Mouse (Mus musculus) monocyte, adult 5-6 weeks (primary cell): ENCODE data around the gene Ttyh3. TPM values are rescaled to one million over a fixed set of nuclear protein-coding genes. Genes with fewer than 3 reads are reported as not detected.
A peak's percentile ranks its signal among the peaks of the same experiment; 100 is the strongest.

Experiments used
- ATAC-seq: fragments of 153-309, 156-312 bp; replicated peaks from 2 replicates; pipeline ENCODE4 v1.8.0; 2017; ENCODE audit warnings: mild to moderate bottlenecking; ENCODE audit not compliant: low TSS enrichment, insufficient number of reproducible peaks, severe bottlenecking, poor library complexity, low FRiP score
- total RNA-seq: library from RNA; stranded (forward); fragments of 200-1000, 200-491, 200-594 nt; gene quantifications from 3 replicates; pipeline ENCODE4 v1.2.3, GENCODE M21; 2017

Gene Ttyh3
- total RNA-seq, 1 experiment from 2014 or later, result 12.6 TPM

DNA sequence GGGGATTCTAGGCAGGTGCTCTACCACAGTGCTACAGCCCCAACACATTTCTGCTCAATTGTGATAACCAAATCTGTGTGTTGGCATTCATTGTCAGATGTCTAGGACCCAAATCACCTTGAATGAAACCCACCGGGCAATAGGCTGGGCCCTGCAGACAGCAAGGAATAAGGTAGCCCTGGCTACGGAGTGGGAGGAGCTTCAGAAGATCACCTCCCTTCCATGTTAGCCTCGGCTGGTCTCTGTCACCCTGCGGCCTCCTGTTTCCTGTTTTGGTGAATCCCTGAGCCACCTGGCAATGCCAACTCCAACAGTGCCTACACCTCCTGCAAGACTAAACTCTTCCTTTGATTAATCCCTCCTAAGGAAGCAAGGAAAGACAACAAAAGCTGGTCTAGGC lies 51.0 kb downstream of the Ttyh3 start:
- no peak for ATAC-seq

DNA sequence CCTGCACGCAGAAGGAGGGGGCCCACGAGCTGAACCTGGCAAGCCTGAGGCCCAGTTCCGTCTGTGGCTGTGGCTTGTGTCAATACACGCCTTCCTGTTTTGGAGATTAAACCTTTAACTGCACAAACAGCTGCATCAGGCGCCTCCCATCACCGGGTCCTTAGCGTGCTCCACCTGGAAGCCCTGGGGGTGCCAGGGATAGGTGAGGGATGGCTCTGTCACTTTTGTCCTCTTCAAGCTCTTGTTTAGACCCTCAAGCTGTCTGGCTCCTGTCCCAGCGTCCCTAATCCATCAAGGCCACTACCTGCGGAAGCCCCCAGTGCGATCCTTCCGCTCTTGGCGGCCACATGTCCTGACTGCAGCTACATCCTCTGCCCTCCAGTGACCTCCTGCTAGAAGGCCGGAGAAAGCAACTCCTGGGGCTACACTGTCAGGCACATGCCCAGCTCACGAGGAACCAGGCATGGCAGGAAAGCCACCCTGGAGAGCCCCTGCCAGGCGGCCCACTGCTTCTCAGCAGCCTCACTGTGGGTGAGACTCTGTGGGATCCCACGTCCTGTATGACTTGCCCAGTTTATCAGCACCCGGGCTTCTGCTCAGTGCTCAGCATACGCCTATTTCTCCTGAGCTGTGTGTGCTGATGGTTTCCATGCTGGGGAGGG lies 51.8 kb downstream of the Ttyh3 start:
- ATAC-seq, result peak; percentile 62

DNA sequence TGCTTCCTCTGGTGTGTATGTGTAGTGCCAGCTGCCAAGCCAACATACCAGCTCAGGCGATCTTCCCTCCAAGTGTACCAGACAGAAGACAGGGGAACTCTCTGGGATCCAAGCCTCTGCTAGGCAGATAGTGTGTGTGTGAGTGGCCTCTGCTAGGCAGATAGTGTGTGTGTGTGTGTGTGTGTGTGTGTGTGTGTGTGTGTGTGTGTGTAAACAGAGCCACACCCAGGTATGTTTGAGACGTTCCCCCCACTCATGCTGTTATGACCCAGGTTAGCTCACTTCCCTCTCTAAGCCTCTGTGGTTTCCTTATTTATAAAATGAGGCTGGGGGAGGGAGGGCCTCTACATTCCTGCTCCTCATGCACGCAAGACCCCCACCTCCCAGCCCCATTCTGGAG lies 52.4 kb downstream of the Ttyh3 start:
- peak; percentile 29 for ATAC-seq

DNA sequence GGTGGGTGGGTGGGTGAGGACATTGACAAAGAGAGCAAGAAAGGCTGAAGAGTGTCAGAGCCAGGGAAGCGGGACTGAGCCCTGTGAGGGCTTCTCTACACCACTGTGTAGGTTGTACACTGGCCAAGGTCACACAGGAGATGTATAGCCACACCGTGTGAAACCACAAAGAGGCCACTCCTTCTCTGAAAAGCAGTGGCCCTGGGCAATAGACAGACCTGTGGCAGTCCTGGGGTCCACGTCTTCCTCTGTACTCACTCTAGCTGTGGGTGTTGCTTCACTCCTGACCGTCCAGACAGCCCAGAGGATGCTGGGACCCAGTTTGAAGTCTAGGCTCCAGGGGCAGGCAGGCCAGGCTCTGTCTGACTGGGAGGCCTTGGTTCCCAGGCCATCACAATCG lies 54.0 kb downstream of the Ttyh3 start:
- 0 out of 2 replicates have a peak, but pooled peaks have one; percentile 18 for ATAC-seq

DNA sequence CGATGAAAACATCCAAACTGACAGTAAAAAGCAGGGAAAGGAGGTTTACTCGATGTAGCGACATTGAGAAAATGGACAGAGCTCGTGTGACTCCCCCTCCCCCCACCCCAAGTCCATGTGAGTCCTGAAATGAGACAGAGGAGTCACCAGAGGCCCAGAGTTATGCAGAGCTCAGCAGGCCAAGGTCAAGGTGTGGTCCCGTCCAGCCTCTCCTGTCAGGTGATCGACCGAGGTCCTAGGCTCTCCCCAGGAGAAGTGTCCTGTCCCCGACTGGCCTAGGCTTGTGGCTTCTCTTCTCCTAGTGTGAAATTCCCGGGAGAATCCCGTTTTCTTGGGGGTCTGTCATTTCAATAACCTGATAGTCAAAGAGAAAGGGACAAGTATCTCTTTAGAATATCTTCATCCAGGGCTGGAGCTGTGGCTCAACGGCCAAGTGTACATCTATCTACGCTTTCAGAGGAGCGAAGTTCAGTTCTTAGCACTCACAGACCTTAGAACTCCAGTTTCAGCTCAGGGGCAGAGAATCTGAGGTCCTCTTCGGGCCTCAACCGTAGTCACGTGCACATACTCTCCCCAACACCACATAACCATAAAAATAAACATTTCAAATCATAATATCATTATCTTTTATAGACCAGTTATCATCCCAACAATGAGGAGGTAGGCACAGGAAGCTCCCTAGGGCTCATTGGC lies 59.6 kb downstream of the Ttyh3 start:
- ATAC-seq, result no peak

DNA sequence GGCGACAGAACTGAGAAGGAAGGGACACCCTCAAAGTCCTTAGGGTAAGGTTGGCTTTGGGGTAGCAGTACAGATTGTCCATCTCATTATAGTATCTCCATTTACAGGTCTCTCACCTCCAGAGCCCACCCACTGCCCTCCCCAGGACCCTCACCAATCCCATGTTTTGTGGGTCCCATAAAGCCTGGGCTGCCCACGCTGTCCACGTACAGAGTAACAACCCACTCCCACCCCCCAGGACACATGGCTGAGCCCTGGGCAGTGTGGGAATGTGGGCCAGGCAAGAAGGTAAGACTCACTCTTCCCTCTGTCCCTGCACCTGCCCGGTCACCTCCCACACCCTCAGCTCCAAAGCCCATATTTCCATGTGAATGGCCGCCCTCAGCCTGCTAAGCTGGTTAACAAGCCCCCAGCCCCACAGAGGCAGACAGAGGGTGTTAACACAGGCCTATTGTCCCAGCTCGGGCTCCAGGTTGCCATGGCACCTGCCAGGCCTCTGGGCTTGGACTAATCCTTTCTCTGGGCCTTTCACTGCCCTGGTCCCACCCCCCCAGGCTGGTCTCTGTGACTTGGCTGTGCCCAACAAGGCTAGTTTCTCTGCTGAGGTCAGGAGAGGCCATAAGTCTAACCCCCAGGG lies 65.0 kb downstream of the Ttyh3 start:
- no peak for ATAC-seq

DNA sequence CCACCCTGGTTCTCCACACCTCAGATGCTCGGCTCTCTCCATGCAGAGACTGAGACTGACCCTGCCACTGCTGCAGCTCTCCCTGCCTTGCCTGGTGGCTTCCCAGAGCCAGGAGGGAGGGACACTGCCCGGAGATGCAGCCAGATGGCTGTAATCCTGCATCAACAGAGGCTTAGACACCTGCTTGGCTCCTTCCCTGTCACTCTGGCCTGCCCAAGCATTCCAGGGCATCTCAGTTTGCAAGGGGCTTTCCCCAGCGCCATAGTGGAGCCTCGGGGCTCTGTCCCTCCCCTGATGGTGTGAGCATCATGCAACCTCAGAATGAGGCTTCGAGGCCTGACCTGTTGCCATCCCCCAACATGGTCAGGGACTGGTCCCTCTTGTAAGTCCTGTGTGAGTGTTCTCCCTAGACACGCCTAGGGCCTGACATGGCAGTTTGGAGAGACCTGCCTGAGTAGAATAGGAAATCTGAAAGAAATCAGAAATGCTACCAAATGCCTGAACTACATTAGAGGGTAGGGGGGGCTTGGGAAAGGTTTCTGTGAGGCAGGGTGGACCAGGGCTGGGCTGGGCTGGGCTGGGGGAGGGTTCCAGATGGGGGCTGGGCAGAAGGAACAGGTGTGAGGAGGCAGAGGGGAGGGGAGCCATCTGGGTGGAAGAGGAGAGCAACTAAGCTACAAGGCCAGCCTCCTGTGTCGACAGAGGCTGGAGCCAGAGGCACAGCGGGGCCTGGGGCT lies 65.7 kb downstream of the Ttyh3 start:
- ATAC-seq, result no peak

DNA sequence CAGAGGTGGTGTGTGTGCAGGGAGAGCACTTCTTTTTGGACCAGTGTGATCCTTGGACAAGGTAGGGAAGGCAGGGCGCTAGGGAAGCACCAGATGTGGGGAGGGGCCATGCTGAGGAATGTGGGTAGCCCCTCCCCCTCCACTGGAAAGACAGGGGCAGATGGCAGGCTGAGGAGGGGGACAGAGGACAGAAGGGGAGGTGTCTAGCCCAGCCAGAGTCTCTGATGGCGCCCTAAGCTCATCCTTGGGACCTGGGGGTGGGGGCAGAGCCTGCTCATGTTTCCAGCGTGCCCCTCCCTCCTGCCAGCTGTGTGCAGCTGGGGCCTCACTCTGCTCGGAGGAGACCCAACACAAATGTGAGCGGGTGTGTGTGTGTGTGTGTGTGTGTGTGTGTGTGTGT lies 67.3 kb downstream of the Ttyh3 start:
- ATAC-seq, result no peak

DNA sequence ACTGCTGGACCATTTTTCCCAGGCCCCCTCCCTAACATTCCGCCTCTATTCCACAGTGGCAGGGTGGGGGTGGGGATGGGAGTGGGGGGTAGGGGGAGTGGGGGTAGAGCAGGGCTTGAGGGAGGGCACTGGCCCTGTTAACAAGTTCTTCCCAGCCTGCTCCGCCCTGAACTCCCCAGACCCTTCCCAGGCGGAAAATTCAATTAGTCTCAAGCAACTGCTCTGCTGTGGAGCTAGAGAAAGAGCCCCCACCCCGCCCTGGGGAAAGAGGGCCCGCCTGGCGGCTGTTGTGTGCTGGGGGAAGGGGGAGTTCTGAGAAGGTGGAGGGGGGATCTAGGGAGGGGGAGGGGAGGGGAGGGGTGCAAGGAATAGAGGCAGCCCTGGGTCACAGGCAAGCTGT lies 69.1 kb downstream of the Ttyh3 start:
- no peak for ATAC-seq

DNA sequence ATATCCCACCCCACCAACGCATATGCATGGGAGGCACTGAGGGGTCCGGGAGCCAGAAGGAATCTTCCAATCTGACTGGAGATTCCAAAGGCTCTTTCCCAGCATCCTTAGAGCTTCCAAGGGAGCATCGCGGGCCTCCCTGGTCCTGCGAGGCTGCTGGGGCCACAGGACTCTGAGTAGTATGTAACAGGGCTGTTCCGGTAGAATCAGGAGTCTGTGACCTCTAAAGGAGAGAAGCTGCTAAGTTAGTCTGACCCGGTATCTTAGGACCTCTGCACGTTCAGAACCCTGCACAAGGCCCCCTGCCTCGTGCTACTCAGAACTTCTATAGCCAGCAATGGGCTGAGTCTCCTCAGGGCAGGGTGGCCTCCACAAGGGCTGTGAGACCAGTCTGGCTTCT lies 69.6 kb downstream of the Ttyh3 start:
- ATAC-seq, result no peak

DNA sequence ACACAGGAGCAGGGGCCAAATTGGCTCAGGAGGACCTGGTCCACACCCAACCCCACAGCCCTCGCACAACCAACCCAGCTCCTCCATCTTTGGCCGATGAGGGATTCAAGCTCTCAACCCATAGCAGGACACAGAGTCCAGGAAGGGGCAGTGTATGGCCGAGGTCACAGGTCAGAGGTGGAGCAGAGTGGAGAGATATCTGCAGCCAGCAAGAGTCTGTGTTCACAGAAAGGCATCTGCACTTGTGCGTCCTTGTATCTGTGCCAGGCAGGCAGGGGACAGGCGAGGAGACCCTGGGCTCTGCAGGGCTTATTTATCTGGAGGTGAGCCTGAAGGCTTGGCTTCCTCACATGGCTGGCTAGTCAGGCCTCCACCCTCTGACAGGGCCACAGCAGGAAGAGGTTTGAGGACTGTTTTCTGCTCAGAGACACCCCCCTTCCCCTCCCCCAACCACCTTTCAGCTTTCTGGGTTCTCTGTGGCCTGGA lies 73.4 kb downstream of the Ttyh3 start:
- ATAC-seq, result no peak

DNA sequence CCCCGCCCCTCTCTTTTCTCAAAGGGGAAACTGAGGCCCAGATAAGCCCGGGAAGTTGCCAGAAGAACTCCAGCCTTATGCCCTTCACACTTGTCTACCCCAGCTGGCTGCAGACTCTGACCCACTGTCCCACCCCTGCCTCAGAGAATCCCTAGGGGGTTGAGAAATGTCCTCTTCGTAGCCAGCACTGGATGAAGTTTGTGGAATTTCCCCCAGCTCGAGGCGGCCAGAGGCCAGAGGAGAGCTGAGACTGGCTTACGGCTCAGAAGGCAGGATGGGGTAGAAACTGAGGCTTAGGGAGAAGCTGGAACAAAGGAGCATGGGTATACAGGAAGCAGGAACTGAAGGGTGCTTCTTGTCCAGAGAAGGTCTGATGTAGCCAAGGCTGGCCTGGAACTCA lies 76.2 kb downstream of the Ttyh3 start:
- ATAC-seq, result no peak

DNA sequence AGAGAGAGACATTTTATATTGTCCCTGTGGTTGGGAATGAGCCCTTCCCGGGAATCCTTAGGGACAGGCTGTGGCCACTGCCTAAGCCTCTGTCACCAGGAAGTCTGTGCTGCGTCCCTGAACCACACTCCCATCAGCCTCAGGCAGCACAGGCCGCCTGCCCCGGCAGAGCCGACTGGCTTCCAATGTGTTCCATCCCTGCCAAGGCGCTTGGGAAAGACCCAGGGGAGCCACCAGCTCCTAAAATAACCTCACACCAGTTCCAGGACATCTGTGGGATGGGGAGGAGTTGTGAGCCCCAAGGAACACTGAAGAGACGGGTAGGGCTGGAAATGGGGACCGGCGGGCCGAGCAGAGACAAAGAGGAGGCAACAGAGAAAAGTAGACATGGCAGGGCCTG lies 77.2 kb downstream of the Ttyh3 start:
- no peak for ATAC-seq

DNA sequence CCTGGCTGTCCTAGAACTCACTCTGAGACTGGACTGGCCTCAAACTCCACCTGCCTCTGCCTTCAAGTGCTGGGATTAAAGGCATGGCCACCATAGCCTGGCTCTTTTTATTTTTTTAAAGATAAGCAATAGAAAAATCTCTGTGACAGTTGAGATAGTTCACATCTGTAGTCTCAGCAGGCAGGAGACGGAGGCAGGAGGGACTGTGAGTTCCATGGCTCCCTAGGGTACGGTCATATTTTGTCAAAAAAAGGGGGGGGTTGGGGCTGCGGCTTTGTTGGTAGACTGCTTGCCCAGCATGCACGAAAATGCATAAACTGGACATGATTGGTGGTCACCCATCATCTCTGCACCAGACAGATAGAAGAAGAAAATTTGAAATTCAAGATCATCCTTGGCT lies 77.6 kb downstream of the Ttyh3 start:
- no peak for ATAC-seq

Other genes with a start within 250 kb of the Ttyh3 start
- gene Eif3b, start 229.7 kb downstream of the Ttyh3 start, total RNA-seq, result 58.0 to 92.8 TPM (median 85.6 TPM) in 3 replicates
- gene Gm4869, start 203.4 kb downstream of the Ttyh3 start, total RNA-seq, result not detected in 3 replicates
- 30.8 to 35.1 TPM (median 32.4 TPM) in 3 replicates for gene Chst12, start 143.5 kb downstream of the Ttyh3 start, total RNA-seq
- not detected in 3 replicates for gene Grifin, start 84.0 kb downstream of the Ttyh3 start, total RNA-seq
- gene Lfng, start 41.7 kb downstream of the Ttyh3 start, total RNA-seq, result 274 to 469 TPM (median 297 TPM) in 3 replicates
- gene Iqce, start 53.3 kb upstream of the Ttyh3 start, total RNA-seq, result 8.2 to 14.9 TPM (median 14.3 TPM) in 3 replicates
- 3.9 to 13.9 TPM (median 6.1 TPM) in 3 replicates for gene Brat1, start 56.0 kb upstream of the Ttyh3 start, total RNA-seq
- gene Amz1, start 75.1 kb upstream of the Ttyh3 start, total RNA-seq, result 7.8 to 13.5 TPM (median 10.2 TPM) in 3 replicates
- 10.1 to 11.7 TPM (median 10.6 TPM) in 3 replicates for gene Gna12, start 181.4 kb upstream of the Ttyh3 start, total RNA-seq